Mouse (Mus musculus): Measurements from ENCODE around the gene Sla2.
"Not testable (repeated sequence)": the region's sequence is repeated elsewhere in the genome, so short reads cannot be mapped to it uniquely, and the experiment has no call there.

The Sla2 gene

DNA sequence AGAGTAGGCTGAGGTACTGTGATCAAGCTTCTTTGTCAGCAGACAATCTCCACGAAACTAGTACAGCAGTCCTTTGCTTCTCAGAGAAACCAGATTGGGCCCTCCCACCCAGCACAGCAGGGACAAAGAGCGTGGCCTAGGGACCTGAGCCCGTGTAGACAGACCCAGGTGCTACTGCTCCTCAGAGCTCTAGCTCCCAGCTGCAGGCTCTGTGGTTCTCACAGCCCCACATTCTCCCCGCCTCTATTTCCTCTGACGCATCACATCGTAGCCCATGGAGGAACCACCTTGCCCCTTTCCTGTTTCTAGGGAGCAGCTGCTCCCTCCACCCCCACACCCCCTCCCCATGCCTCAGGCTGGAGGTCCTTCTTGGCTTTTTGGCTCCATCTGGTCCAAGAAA is at the start of gene Sla2:
TSS of gene Sla2 (minus strand) at position 176 of the 400 bp plus-strand sequence.
- no peak for DNase-seq (ENCODE audit: inconsistent age in 2 of 2, low spot score in 1 of 2)

- no peak for DNase-seq (ENCODE audit: inconsistent age in 2 of 2, low spot score in 1 of 2)
Measured at GRCm38 (mm10) chr2:156935005-156935404, 48.0 kb upstream of the Sla2 start.

DNA sequence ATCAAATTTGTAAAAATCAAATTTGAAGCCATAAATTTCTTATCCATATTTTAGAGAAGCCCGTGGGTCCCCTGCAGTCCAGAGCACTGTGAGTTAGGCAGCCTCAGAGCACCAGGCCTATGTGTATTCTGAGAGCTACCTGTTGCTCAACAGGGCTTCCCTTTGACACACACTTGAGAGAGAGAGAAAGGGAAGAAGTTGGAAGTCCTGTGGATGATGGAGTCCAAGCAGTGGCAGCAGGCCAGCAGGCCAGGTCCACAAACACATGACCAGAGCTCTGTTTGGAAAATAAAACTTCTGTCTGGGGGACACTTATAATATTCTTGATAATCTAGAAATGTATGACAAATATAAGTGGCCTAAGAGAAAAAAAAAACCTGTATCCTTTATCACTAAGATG is 46.4 kb upstream of the Sla2 start:
- no peak for DNase-seq (ENCODE audit: inconsistent age in 2 of 2, low spot score in 1 of 2)

- DNase-seq (ENCODE audit: inconsistent age in 2 of 2, low spot score in 1 of 2) = no peak
Measured at GRCm38 (mm10) chr2:156931421-156931820, 44.4 kb upstream of the Sla2 start.

GRCm38 (mm10) chr2:156930549-156930948 is 43.6 kb upstream of the Sla2 start:
- DNase-seq (ENCODE audit: inconsistent age in 2 of 2, low spot score in 1 of 2) = no peak

GRCm38 (mm10) chr2:156929519-156930120 is 42.6 kb upstream of the Sla2 start:
- peak; percentile 18 to 24 for DNase-seq (ENCODE audit: inconsistent age in 2 of 2, low spot score in 1 of 2)

- no peak for DNase-seq (ENCODE audit: inconsistent age in 2 of 2, low spot score in 1 of 2)
Measured at GRCm38 (mm10) chr2:156928606-156929005, 41.6 kb upstream of the Sla2 start.

GRCm38 (mm10) chr2:156927663-156928062 is 40.7 kb upstream of the Sla2 start:
- DNase-seq (ENCODE audit: inconsistent age in 2 of 2, low spot score in 1 of 2) = no peak

GRCm38 (mm10) chr2:156925611-156926010 is 38.6 kb upstream of the Sla2 start:
- DNase-seq (ENCODE audit: inconsistent age in 2 of 2, low spot score in 1 of 2) = not testable (repeated sequence)

DNA sequence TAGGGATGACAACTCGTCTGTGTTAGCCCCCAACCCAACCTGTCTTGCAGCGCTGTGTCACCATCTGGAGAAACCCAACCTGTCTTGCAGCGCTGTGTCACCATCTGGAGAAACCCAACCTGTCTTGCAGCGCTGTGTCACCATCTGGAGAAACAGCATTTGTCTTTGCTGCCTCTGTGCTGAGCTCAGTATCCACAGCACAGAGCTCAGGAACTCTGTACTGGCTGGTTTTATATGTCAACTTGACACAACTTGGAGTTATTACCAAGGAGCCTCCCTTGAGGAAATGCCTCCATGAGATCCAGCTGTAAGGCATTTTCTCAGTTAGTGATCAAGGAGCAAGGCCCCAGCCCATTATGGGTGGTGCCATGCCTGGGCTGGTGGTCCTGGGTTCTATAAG is 38.1 kb upstream of the Sla2 start:
- DNase-seq (ENCODE audit: inconsistent age in 2 of 2, low spot score in 1 of 2) = not testable (repeated sequence)

GRCm38 (mm10) chr2:156924210-156924898 is 37.4 kb upstream of the Sla2 start:
- DNase-seq (ENCODE audit: inconsistent age in 2 of 2, low spot score in 1 of 2) = no peak

DNA sequence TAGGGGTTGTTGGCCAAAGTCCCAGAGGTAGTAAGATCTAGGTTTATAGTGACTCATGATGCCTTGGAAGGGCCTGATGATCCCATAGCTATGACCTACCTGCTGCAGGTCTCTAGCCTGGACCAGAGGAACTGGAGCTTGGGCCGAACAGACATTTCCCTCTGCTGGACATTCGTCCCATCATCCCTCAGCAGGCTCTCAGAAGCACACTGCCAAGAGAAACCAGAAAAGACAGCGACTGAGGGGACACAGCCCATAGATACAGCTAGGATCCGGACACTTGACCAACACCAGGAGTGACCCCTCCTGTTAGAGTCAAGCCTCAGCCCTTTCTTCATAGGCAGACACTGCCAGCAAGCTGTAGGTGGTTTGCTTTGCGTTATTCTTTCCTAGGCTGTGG is 36.1 kb upstream of the Sla2 start:
- DNase-seq (ENCODE audit: inconsistent age in 2 of 2, low spot score in 1 of 2) = no peak

- DNase-seq (ENCODE audit: inconsistent age in 2 of 2, low spot score in 1 of 2) = no peak
Measured at GRCm38 (mm10) chr2:156919796-156920195, 32.8 kb upstream of the Sla2 start.

GRCm38 (mm10) chr2:156919191-156919590 is 32.2 kb upstream of the Sla2 start:
- not testable (repeated sequence) for DNase-seq (ENCODE audit: inconsistent age in 2 of 2, low spot score in 1 of 2)

DNA sequence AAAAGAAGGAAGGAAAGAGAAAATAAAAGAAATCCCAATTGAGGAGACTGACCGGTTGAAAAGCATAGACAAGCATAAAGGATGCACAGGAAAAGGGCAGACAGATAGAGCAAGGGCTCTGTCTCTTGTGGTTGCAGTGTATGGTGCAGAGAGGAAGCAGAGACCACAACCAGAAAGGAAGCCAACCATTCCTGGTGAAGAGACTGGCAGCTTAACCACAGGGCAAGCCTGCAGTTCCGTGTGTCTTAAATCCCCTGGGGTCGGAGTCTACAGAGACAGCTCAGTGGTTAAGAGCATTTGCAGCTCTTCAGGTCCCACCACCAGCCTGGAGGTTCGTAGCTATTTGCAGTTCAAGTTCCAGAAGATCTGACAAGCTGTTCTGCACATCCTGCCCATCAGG is 31.6 kb upstream of the Sla2 start:
- no peak for DNase-seq (ENCODE audit: inconsistent age in 2 of 2, low spot score in 1 of 2)

DNA sequence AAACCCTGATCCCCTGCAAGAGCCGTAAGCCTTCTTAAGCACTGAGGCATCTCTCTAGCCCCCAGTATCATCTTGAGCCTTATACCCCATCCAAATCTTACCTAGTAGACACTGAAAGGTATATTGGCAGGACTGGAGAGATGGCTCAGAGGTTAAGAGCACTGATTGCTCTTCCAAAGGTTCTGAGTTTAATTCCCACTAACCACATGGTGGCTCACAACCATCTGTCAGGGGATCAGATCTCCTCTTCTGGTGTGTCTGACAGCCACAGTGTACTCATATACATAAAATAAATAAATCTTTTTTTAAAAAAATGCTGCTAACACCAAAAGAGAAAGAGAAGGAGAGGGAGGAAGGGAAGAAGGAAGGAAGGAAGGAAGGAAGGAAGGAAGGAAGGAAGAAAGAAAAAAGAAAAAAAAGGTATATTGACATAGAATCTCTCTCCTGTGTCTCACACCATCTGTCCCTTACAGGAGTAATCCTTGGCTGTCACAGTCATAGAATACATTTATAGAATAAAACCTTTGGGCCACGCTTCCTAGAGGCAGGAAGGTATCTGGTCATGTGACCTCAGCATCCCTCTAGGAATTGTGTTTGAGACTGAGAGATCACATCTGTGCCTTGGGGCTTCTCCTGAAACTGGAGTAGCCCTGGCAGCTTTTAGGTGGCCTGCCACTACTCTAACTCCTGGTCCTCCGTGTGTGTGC is 29.6 kb upstream of the Sla2 start:
- no peak for DNase-seq (ENCODE audit: inconsistent age in 2 of 2, low spot score in 1 of 2)

- no peak for DNase-seq (ENCODE audit: inconsistent age in 2 of 2, low spot score in 1 of 2)
Measured at GRCm38 (mm10) chr2:156915559-156915958, 28.6 kb upstream of the Sla2 start.

DNA sequence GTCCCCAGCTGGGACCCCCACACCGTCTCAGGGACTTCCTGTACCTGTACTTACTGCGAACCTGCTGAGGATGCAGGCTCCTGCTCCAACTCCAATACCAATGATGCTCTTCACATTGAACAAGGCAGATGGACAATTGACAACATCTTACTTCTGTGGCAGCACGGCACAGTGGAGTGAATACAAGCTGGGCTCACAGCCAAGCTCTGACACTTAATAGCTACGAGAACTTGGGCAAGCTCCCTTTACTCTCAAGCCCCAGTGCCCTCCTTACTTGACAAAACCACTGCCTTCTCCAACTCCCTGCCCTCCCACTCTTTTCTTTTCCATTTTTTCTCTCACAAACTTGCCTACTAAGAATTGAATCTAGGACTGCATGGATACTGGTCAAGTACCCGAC is 26.2 kb upstream of the Sla2 start:
- no peak for DNase-seq (ENCODE audit: inconsistent age in 2 of 2, low spot score in 1 of 2)

DNA sequence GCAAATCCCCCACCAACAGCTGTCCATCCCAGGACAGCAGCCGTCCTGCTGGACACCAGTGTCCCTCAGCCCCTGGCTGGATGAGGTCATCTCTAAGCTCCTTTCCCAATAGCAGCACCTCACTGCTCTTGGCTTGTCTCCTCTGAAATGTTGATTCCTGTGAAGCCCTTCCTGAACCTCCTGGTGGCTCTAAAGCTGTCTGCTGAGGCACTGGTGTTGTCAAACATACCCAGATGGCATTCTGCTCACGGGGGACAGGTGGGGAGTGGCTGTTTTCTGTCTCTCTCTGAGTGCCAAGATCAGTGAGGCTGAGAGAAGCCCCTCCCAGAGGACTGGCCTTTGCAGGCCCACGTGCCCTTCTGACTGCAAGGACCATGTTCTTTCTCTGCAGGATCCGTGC is 18.9 kb upstream of the Sla2 start:
- not testable (repeated sequence) for DNase-seq (ENCODE audit: inconsistent age in 2 of 2, low spot score in 1 of 2)

- peak; percentile 61 to 85 for DNase-seq (ENCODE audit: inconsistent age in 2 of 2, low spot score in 1 of 2)
Measured at GRCm38 (mm10) chr2:156904976-156905717, 18.2 kb upstream of the Sla2 start.

- DNase-seq (ENCODE audit: inconsistent age in 2 of 2, low spot score in 1 of 2) = no peak
Measured at GRCm38 (mm10) chr2:156903367-156903766, 16.4 kb upstream of the Sla2 start.
